Mouse (Mus musculus) thymus, postnatal 4 days (tissue): ENCODE results near the gene Cbx6.
A peak's percentile ranks its signal among the peaks of the same experiment; 100 is the strongest.
"Not testable (repeated sequence)": the region's sequence is repeated elsewhere in the genome, so short reads cannot be mapped to it uniquely, and the experiment has no call there.

ENCODE experiments used
- DNase-seq: peaks from one replicate; pipeline ENCODE4 v3.0.0; 2021

Gene Cbx6

DNA sequence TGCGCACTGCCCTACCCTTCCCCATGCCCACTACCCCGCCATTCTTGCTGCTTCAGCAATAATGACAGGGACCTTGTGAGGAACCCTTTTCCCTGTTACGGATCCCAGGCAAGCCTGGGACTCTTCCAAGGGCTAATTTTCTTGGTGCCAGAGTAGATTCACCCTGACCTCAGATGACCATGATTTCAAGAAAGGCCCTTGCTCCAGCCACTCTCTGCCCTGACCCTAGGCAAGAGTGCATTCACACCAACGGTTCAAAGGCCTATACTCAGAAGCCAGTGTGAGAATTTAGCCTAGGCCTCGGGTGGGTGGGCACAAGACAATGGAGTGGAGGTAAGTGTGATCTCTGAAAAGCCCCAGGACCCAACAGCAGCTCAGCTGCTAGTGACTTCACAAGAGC lies 5.1 kb downstream of the Cbx6 start:
- no peak for DNase-seq

DNA sequence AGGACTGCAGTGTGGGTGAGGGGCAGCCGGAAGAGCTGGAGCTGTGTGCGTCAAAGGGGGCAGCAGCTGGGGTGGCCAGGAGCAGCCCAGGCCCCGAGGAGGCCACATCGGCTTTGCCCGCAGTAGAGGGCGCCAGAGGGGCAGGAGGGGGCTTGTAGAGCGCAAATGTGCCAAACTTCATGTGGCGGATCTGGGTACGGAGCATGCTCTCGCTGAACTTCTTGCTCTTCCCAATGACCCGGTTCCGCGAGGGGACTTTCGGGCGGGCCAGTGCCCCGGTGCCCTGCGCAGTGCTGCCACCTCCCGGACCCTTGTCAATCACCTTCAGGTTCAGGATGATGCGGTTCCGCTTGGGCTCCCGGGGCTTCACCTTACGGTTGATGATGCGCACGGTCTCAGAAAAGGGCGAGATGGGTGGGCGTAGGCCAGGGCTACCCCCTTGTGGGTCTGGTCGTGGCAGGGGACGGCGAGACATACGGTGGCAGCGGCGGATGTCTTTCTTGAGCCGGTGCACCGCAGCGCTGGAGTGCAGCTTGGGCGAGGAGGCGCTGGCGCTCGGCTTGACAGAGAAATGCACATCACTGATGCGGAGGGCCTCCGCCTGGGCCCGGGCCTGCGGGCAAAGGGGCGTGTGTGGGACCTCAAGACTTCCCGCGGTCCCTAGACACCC lies 6.0 kb downstream of the Cbx6 start:
- peak; percentile 76 for DNase-seq

DNA sequence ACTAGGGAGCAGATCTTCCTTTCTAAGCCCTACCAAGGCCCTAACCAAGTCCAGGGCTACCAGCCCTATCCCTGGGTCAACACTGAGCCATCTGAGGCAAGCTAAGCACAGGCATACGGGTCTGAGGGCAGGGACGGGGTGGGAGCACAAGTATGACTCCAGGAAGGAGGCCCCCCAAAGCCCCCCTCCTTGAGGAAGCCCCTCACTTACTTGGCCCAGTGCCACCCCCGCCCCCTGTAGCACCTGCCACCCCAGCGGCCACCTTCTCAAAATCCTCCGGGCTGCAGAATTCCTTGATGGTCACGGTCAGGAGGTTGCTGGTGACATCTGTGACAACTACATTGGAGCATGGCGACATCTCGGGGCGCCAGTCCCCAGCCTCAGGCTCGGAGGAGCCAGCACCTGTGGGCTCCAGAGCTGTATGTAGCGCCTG lies 6.7 kb downstream of the Cbx6 start:
- no peak for DNase-seq

DNA sequence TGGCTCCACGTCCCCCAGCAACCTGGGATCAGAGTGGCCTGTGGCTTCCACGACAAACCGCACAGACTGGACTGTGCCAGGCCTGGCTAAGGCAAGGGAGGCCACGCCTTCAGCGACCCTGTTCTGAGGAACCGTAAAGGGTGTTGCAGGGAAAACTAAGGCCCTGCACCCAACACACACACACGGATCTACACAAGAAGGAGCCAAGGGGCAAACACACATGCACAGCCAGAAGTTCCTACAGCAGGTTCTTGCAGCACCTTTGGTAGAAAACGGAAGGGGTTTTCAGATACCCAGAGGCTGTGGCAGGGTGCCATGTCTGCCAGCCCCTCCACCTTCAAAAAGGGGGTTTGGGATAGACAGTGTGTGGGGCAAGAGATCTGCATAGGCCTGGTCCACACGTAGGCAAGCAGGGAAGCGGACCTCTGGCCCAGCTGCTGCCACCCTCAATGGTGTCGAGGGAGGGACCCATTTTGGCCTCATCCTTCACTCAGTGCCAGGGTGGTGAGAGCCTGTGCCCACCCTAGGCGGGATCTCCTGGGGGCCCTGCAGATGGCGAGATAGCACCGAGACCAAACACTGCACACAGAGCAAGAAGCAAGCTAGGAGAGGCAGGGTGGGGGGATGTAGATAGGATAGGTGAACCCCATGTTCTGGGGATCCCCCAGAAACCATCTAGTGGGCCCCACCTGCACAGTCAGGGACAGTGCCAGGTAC lies 7.3 kb downstream of the Cbx6 start:
- no peak for DNase-seq

DNA sequence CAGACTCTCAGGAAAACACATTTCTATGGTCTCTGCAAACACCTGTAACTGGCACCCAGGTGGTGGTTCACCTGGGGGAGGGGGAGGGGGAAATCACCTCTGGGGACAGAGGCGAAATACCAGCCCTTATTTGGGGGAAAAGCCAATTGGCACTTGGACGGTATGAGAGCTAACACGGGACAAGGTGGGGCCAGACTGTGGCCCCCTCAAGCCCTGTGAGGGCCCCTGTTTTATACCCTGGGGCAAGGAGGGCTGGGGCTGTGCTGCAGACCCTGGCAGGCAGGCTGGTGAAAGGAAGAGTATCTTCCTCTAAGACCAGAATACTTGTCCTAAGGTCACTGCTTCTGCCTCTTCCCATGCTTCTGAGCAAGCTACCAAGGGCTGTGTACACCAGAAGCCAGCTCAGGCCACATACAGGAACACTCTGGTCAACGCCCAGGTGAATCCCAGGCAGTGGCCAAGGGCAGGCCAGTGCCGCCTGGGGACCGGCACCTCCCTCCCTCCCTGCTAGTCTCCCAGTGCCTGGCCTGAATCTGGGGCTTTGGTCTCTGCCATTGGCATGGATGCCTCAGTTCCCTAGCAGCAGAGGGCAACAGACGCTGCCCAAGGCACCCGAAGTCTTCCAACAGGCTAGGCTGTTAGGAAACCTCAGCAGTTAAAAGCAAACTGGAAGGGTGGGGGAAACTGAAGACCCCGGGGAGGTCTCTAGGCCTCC lies 8.1 kb downstream of the Cbx6 start:
- DNase-seq: no peak

DNA sequence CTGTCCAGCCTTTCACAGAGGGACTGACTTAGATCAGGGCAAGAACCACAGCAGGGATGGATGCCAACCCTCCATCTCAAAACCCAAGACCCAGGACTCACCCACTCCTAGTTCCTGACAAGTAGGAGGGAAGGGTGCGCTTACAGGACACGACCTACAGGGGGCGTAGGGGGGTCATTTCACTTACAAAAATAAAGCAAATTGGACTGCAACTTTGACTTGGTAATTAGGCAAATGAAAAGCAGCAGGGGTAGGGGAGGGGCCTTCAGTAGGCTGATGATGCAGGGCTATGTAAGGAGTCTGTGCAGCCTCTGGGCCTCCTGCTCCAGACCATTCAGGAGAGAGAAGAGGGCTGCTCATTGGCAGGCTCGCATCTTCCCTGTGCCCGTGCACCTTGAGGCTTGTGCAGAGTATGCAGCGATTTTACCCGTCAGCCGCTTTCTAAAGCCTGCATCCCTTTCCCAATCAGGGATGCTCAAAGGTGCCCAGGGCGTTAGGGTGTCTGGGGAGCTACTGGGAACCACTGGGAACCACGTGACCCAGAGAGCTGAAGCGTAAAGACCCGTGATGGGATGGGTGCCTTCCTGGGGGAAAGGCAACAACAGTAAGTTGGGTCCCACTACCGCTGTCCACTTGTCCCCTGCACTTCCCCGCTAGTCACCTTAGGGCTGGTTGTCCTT lies 9.2 kb downstream of the Cbx6 start:
- peak; percentile 55 for DNase-seq

DNA sequence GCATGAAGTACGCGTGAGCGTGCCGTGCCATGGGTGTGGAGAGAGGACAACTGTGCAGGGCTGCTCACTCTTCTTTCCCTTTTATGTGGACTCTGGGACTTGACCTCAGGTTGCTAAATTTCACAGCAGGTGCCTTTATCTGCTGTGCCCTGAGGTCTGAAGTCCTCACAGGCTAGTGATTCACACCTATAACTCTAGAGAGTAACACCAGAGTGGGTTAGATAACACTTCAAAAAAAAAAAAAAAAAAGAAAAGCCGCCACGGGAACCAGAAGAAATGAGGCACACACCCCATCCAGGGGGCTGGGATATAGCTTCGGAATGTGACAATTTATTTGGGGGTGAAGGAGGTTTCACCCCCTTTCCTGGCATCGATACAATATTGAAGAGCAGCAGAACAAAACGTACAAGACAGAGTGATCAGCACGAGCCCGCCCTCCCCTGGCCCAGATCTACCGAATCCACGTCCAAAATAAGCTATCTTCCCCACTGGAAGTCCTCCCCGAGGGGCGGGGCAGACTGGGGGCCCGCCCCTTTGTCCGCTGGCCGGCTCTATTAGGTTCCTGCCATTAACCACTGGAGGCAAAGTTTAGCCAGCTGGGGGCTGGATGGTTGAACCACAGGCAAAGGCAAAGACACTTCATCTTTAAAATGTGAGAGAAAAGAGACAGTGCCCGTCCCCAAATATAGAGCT lies 10.8 kb downstream of the Cbx6 start:
- DNase-seq: no peak

DNA sequence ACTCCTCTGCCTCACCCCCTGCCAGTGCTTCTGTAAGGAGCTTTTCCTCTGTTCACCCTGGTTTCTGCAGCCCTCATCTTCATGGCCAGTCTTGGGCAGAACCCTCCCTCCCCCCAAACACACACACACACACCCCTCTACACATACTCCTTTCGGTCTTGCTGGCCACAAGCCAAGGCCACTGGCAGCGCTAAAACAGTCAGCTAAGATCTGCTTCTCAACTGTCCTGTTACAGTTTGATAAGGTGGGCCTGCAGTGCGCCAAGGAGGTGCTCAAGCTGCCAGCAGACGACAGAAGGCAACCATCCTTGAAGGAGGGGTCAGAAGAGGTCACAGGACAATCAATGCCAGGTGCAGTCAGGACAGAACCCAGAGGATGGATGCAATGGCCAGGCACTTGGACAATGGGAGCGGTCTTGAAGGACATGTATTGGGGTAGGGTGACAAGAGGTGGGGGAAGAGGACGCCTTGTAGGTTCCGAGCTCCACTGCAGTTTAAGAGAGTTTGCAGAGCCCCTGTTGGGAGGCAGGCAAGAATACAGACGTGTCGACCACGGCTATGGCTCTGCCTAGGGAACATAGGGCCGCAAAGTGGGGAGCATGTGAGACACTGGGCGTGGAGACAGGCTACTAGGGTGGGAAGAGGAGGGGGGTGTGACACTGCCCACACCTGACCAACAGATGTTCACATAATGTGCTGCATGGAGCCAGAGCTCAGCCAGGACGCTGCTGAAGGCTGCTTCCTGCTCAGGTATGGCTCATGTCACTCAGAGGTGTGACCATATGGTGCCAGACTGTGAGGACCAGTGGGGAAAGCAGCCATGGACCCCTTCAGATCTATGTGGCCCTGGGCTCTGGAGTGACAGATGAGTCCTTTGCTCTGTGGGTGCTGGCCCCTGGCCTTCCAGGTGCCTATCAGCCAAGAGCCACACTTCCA lies 12.0 kb downstream of the Cbx6 start:
- no peak for DNase-seq

DNA sequence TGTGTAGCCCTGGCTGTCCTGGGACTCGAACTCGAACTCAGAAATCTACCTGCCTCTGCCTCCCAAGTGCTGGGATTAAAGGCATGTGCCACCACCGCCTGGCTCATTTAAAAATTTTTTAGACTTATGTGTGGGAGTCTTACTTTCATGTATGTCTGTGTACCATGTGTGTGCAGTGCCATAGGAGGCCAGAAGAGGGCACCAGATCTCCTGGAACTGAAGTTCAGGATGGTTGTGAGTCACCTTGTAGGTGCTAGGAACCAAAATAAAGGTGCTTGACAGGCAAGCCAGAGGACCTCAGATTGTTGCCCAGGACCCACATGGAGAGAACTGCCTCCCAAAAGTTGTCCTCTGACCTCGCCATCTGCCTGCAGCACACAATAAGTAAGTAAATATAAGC lies 16.2 kb downstream of the Cbx6 start:
- peak; percentile 52 for DNase-seq

DNA sequence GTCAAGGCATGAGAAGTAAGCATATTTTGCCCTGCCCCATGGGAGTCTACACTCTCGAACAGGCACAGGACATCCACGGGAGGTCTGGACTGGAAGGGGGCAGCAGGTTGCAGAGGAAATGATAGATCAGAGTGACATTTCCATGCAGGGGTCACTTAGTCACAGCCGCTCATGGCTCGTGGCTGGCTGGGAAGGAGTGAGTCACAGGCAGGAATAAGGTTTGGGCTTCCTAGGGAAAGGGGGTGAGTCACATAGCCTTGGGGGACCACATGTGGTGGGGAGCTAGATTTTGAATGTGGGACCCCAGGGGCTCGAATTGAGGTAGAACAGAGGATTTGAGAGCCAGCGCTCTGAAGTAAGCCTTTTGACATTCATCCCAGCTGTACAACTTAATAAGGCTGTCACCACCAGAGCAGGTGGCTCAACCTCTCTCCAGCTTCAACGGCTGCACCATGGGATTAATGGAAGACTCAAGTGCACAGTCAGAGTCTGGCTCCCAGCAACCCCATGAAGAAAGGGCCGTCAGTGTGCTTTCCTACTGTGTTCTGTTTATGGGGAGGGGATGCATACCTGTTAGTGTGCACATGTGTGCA lies 20.7 kb downstream of the Cbx6 start:
- no peak for DNase-seq

DNA sequence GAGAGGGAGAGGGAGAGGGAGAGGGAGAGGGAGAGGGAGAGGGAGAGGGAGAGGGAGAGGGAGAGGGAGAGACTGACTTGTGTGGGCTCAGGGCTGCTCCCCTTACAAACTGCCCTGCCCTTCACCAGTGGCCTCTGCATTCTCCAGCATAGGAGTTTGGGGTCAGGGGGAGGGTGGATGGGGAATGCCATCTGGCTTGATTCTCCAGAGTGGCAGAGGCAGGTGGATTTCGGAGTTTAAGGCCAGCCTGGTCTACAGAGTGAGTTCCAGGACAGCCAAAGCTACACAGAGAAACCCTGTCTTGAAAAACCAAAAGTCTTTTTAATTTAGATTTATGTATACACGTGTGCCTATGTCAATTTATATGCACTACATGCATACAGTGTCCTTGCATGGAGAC lies 21.6 kb downstream of the Cbx6 start:
- DNase-seq: not testable (repeated sequence)

DNA sequence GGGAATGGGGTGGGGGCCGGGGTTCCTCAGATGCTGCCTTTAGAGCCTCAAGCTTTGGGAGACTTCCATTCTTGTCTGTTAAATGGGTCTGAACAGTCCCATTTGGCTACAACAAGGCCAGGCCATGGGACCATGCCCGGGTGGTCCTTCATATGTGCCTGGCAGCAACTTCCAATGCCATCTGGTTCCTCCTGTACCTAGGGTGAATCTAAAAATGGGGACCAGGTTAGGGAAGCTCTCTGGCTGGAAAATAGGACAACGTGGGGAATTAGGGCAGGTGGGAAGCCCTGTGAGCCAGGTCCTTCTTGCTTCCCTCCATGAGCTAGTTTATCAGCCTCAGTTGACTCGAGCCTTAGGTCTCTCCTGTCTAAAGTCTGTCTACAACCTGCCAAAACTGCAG lies 23.5 kb downstream of the Cbx6 start:
- DNase-seq: no peak

DNA sequence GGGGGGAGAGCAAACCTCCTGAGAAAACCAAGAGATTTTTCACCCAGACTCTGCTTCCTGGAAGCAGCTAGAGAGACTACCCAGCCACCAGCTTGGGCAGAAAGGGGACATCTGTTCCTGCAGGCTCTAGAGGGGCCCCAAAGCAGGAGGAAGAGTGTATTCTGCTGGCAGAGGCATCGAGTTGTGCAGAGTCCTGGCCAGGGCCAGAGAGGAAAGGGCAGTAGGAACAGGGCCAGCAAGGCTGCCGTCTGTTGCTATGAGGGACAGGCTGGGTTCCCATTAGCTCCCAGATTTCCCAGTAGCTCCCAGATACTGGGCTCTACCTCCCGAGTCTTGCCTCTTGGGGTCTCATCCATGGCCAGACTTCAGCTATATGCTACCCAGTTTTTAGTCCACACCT lies 24.4 kb downstream of the Cbx6 start:
- no peak for DNase-seq

DNA sequence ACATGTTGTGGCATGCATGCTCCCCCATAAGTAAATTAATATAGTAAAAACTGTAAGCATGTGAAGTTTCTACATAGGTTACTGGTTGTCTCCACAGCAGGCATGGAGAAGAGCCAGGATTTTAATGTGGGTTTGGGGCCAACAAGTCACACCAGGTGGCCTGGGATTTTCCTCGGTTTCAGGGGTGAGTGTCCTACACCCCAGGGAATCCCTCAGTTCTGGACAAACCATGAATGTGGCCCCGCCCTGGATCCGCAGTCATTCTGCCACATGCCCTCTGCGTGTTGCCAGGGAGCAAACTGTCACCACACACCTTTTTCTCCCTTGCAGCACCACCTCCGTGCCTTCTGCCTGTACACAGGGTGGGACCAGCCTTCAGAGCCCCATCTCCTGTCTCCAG lies 25.8 kb downstream of the Cbx6 start:
- no peak for DNase-seq

DNA sequence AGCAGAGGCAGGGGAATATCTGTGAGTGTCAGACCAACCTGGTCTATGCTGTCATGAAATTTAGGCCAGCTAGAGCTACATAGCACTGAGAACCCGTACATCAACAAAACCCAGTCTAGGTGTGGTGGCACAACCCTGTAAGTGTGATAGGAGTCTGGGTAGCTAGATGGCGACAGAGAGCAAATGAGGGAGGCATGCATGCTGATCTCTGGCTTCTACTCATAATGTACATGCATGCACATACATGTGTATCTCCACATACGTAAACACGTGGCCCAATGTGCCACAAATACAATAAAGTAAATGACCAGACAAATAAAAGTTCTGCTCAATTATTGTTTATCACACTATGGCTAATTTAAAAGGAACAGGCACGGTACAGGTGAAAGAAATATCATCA lies 26.4 kb downstream of the Cbx6 start:
- peak; percentile 74 for DNase-seq

DNA sequence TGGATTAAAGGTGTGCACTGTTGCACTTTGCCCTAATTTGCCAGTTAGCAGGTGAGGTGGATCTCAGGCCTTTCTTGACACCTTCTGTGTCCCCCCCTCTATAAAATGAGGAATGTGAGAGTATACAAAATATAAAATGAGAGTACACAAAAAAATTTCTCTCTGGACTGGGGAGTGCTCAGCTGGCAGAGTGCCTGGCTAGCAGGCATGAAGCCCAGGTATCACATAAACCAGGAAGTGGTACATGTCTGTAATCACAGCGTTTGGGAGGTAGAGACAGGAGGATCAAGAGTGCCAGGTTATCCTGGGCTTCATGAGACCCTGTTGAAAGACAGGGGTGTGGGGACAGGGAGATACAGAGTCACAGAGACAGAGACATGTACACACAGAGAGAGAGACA lies 27.4 kb downstream of the Cbx6 start:
- no peak for DNase-seq

DNA sequence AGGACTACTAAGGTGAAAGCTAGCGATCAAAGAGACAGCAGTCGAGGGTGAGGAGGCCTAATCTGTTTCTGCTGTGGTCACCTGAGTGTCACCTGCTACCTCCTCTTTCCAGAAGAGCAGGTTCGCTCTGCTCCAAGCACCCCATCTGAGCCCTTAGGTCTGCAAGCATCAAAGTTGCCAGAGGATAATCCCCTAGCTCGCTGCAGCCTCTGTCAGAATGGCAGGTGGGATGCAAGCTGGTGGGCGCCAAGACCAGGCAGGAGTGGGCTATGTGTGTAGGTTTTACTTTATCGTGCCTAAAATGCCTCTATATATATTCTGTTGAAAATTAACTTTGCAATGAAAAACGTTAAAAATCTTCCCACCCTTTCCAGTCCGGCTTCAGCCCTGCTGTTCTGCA lies 29.2 kb downstream of the Cbx6 start:
- DNase-seq: no peak

DNA sequence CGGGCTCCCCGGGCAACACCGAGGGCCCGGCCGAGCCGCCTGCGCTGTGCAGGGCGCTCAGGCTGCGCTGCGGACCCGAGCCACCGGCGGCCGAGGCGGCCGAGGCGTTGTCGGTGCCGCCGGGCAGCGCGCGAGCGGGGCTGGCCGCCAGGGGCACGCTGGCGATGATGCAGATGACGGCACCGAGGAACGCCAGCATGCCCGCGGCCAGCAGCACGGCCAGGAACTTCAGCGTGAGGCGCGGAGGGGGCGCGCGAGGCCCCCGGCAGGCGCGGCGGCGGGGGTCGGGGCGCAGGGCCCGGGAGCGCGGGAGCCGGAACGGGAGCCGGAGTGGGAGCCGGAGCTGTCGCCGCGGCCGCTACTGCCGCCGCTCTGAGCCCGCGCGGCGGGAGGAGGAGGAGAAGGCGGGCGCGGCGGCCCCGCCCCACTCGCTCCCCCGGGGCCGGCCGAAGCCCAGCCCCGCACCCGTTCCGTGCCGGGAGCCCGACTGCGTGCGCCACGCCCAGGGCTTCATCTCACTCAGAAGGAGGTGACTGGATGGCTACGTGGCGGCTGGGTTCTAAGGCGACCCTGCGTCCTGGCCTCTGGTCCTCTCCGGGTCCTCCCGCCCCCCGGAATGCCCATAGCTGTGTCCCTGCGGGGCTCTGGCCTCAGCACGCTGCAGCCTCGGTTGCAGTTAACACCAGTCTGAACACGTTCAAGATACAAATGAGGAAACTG lies 30.0 kb downstream of the Cbx6 start, which contains the start of gene Nptxr:
Gene Nptxr, minus strand, starts transcription at position 415 of the 720 bp plus-strand sequence.
- peak; percentile 41 for DNase-seq

DNA sequence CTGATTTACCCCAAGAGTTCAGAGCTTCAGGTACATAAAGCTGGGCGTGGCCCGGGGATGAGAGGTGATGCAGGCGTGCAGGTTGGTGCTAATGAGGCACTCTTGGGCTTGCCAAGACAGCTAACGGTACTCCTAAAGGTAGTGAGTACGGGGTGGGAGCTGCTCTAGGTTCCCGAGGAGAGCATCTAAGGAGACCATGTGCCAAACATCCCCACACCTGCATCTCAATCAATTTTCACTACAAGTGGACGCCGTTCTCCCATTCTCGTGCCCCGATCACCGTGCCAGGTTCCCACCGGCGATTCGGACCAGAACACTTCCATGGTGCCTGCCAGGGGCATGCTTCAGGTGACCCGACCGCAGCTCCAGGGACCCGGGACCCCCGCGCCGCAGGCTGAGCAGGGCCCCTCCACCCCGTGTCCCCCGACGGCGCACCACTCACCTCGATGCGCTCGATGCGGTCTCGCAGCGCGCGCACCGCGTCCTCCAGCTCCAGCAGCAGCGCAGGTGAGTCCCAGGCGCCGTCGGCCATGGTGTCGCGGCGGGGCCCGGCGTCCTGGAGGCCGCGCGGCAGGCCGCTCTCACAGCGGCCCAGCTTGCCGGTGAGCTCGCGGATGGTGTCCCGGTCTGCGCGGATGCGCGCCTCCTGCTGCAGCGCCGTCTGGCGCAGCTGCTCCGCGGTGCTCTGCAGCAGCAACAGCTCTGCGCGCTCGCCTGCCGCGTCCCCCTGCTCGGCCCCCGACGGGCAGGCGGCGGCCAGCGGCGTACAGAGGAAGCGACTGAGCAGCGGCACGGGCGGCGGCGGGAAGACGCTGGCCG lies 30.7 kb downstream of the Cbx6 start:
- DNase-seq: peak; percentile 59

DNA sequence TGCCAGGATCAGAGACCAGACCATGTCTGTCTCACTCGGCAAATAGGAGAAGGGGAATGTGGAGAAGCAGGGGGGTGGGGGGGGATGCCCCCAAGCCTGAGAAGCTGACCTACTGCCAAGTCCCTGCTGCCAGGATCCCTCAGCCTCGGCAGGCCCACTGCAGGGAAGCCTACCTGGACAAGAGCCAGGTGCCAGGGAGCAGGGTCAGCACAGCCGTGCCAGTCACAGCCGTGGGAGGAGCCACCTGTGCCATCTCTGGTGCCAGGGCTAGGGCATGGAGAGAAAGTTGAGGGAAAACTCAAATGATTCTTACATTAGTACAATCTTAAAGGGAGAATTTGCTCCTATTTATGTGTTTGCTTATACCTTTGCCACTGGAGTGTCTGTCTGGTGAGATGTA lies 32.2 kb downstream of the Cbx6 start:
- no peak for DNase-seq
